Mouse (Mus musculus) C2C12 (cell line): ENCODE results near the gene Cradd. TPM values are rescaled to one million over a fixed set of nuclear protein-coding genes. Genes with fewer than 3 reads are reported as not detected.

ENCODE experiments used
- H3K27me3 ChIP-seq: one replicate; pipeline ENCODE4 v1.6.1; 2011; ENCODE audit not compliant: control insufficient read depth, insufficient read depth, insufficient read length
- H3K36me3 ChIP-seq: one replicate; pipeline ENCODE4 v1.6.1; 2011; ENCODE audit not compliant: control insufficient read depth, insufficient read depth
- H3K4me3 ChIP-seq: one replicate; pipeline ENCODE4 v1.5.1; 2011; ENCODE audit warnings: mild to moderate bottlenecking, control low read depth; ENCODE audit not compliant: poor library complexity, insufficient read depth, severe bottlenecking
- H3K79me2 ChIP-seq: one replicate; pipeline ENCODE4 v1.6.1; 2011; ENCODE audit not compliant: control insufficient read depth, insufficient read depth
- H3K79me3 ChIP-seq: one replicate; pipeline ENCODE4 v1.6.1; 2011; ENCODE audit warnings: low read depth, control low read depth
- H3ac ChIP-seq: one replicate; pipeline ENCODE3; 2011; ENCODE audit warnings: low read depth; ENCODE audit not compliant: control insufficient read depth, insufficient read length
- CEBPB ChIP-seq: IDR thresholded peaks from one replicate; pipeline ENCODE4 v1.6.1; 2011; ENCODE audit warnings: low read depth, mild to moderate bottlenecking, control low read depth, moderate library complexity
- CTCF ChIP-seq: IDR thresholded peaks from one replicate; pipeline ENCODE4 v1.5.1; 2011; ENCODE audit not compliant: control insufficient read depth, insufficient read depth, insufficient read length
- FOSL1 ChIP-seq: IDR thresholded peaks from one replicate; pipeline ENCODE4 v1.8.0; 2011; ENCODE audit warnings: mild to moderate bottlenecking, low read length; ENCODE audit not compliant: poor library complexity, insufficient read depth, severe bottlenecking
- MAX ChIP-seq: IDR thresholded peaks from one replicate; pipeline ENCODE4 v1.6.1; 2011; ENCODE audit warnings: mild to moderate bottlenecking, control low read depth
- MYOD1 ChIP-seq: IDR thresholded peaks from one replicate; pipeline ENCODE4 v1.6.1; 2011; ENCODE audit warnings: low read depth; ENCODE audit not compliant: control insufficient read depth, insufficient read length
- MYOG ChIP-seq: IDR thresholded peaks from one replicate; pipeline ENCODE4 v1.6.1; 2011; ENCODE audit not compliant: control insufficient read depth, insufficient read length; ENCODE audit errors: extremely low read depth
- USF1 ChIP-seq: IDR thresholded peaks from one replicate; pipeline ENCODE4 v1.6.1; 2011; ENCODE audit warnings: low read depth, mild to moderate bottlenecking, control low read depth, moderate library complexity
- polyA plus RNA-seq: library from polyadenylated mRNA; unstranded; fragments of >200 nt; fragmentation: generic; extraction: Trizol; gene quantifications from one replicate; pipeline ENCODE4 v1.2.1, GENCODE M21; 2012; ENCODE audit warnings: missing spikeins

Cradd gene
- polyA plus RNA-seq, 1 experiment, result 4.5 TPM

- Histone ChIP-seq H3ac (no peak overlapping the region), H3K27me3 (no peaks in the 10 kb centered on the region), H3K79me3 (no peaks in the 10 kb centered on the region), H3K36me3 (no peaks in the 10 kb centered on the region), H3K4me3 (no peak overlapping the region), H3K79me2 (no peaks in the 10 kb centered on the region)
- TF ChIP-seq CEBPB, result no peak
These were observed 24.2 kb downstream of the Cradd start for GRCm38 (mm10) chr10:95299808-95300133.

GRCm38 (mm10) chr10:95299010-95299807, 24.7 kb downstream of the Cradd start:
- Histone ChIP-seq H3ac (no peak overlapping the region), H3K4me3 (no peak overlapping the region), H3K79me3 (no peaks in the 10 kb centered on the region), H3K36me3 (no peaks in the 10 kb centered on the region), H3K79me2 (no peaks in the 10 kb centered on the region), H3K27me3 (no peaks in the 10 kb centered on the region)
- TF ChIP-seq MYOD1 (no peak), USF1 (no peak), MYOG (no peak), CEBPB (no peak), FOSL1 (no peak), MAX (no peak), CTCF (no peak)

- Histone ChIP-seq H3K79me3 (no peaks in the 10 kb centered on the region), H3K36me3 (no peaks in the 10 kb centered on the region), H3K4me3 (no peak overlapping the region), H3K79me2 (no peaks in the 10 kb centered on the region), H3ac (no peak overlapping the region), H3K27me3 (no peaks in the 10 kb centered on the region)
- TF ChIP-seq FOSL1, result no peak
- no peak for TF ChIP-seq MYOD1
- no peak for TF ChIP-seq MAX
These were observed 25.4 kb downstream of the Cradd start for GRCm38 (mm10) chr10:95298504-95298903.

- no peak for TF ChIP-seq CEBPB
- TF ChIP-seq USF1, result no peak
- no peak for TF ChIP-seq CTCF
- no peak for TF ChIP-seq FOSL1
- no peak for TF ChIP-seq MAX
- TF ChIP-seq MYOG, result no peak
- TF ChIP-seq MYOD1, result no peak
- Histone ChIP-seq H3K27me3 (no peaks in the 10 kb centered on the region), H3K79me3 (no peaks in the 10 kb centered on the region), H3K36me3 (no peaks in the 10 kb centered on the region), H3K79me2 (no peaks in the 10 kb centered on the region), H3K4me3 (no peak overlapping the region), H3ac (no peak overlapping the region)
These were observed 26.2 kb downstream of the Cradd start for GRCm38 (mm10) chr10:95297690-95298104.

- Histone ChIP-seq H3K27me3 (no peaks in the 10 kb centered on the region), H3K79me3 (no peaks in the 10 kb centered on the region), H3K36me3 (no peaks in the 10 kb centered on the region), H3K79me2 (no peaks in the 10 kb centered on the region), H3ac (no peak overlapping the region), H3K4me3 (no peak overlapping the region)
- TF ChIP-seq CEBPB, result no peak
- TF ChIP-seq CTCF, result no peak
These were observed 26.9 kb downstream of the Cradd start for GRCm38 (mm10) chr10:95297024-95297423.

- H3K36me3 ChIP-seq, result no peaks in the 10 kb centered on the region
- no peak overlapping the region for H3K4me3 ChIP-seq
- no peaks in the 10 kb centered on the region for H3K79me2 ChIP-seq
- no peaks in the 10 kb centered on the region for H3K27me3 ChIP-seq
- H3ac ChIP-seq, result no peak overlapping the region
- H3K79me3 ChIP-seq, result no peaks in the 10 kb centered on the region
- no peak for TF ChIP-seq MYOG
- TF ChIP-seq FOSL1, result no peak
- no peak for TF ChIP-seq MAX
- TF ChIP-seq MYOD1, result no peak
- TF ChIP-seq USF1, result no peak
- no peak for TF ChIP-seq CEBPB
- TF ChIP-seq CTCF, result no peak
These were observed 30.7 kb downstream of the Cradd start for GRCm38 (mm10) chr10:95293261-95293660.
